Mouse (Mus musculus) testis, adult 2 months (tissue): ENCODE measurements around the gene Ppp1r26.

ENCODE experiments used
- CTCF ChIP-seq: fragments of 200-500 bp; IDR thresholded peaks from 2 replicates; pipeline ENCODE4 v1.5.1; 2012; ENCODE audit warnings: low read depth, mild to moderate bottlenecking, inconsistent platforms, low read length, moderate library complexity; ENCODE audit not compliant: control insufficient read depth, insufficient read depth, insufficient replicate concordance
- POLR2A ChIP-seq: fragments of 200-500 bp; IDR thresholded peaks from 2 replicates; pipeline ENCODE4 v1.6.1; 2012; ENCODE audit warnings: low read depth, mild to moderate bottlenecking, inconsistent platforms, low read length, moderate library complexity; ENCODE audit not compliant: control insufficient read depth

GRCm38 (mm10) chr2:28430846-28431245, 15.8 kb upstream of the Ppp1r26 start:
- TF ChIP-seq CTCF (no peak), POLR2A (no peak)
